Mouse (Mus musculus) C2C12 (cell line): Measurements from ENCODE around the gene Zfp809. TPM values are rescaled to one million over a fixed set of nuclear protein-coding genes. Genes with fewer than 3 reads are reported as not detected.

ENCODE experiments used
- H3K27me3 ChIP-seq: one replicate; pipeline ENCODE4 v1.6.1; 2011; ENCODE audit not compliant: control insufficient read depth, insufficient read depth, insufficient read length
- H3K36me3 ChIP-seq: one replicate; pipeline ENCODE4 v1.6.1; 2011; ENCODE audit not compliant: control insufficient read depth, insufficient read depth
- H3K4me3 ChIP-seq: one replicate; pipeline ENCODE4 v1.5.1; 2011; ENCODE audit warnings: mild to moderate bottlenecking, control low read depth; ENCODE audit not compliant: poor library complexity, insufficient read depth, severe bottlenecking
- H3K79me2 ChIP-seq: one replicate; pipeline ENCODE4 v1.6.1; 2011; ENCODE audit not compliant: control insufficient read depth, insufficient read depth
- H3K79me3 ChIP-seq: one replicate; pipeline ENCODE4 v1.6.1; 2011; ENCODE audit warnings: low read depth, control low read depth
- H3ac ChIP-seq: one replicate; pipeline ENCODE3; 2011; ENCODE audit warnings: low read depth; ENCODE audit not compliant: control insufficient read depth, insufficient read length
- CEBPB ChIP-seq: IDR thresholded peaks from one replicate; pipeline ENCODE4 v1.6.1; 2011; ENCODE audit warnings: low read depth, mild to moderate bottlenecking, control low read depth, moderate library complexity
- CTCF ChIP-seq: IDR thresholded peaks from one replicate; pipeline ENCODE4 v1.5.1; 2011; ENCODE audit not compliant: control insufficient read depth, insufficient read depth, insufficient read length
- FOSL1 ChIP-seq: IDR thresholded peaks from one replicate; pipeline ENCODE4 v1.8.0; 2011; ENCODE audit warnings: mild to moderate bottlenecking, low read length; ENCODE audit not compliant: poor library complexity, insufficient read depth, severe bottlenecking
- MAX ChIP-seq: IDR thresholded peaks from one replicate; pipeline ENCODE4 v1.6.1; 2011; ENCODE audit warnings: mild to moderate bottlenecking, control low read depth
- MYOD1 ChIP-seq: IDR thresholded peaks from one replicate; pipeline ENCODE4 v1.6.1; 2011; ENCODE audit warnings: low read depth; ENCODE audit not compliant: control insufficient read depth, insufficient read length
- MYOG ChIP-seq: IDR thresholded peaks from one replicate; pipeline ENCODE4 v1.6.1; 2011; ENCODE audit not compliant: control insufficient read depth, insufficient read length; ENCODE audit errors: extremely low read depth
- USF1 ChIP-seq: IDR thresholded peaks from one replicate; pipeline ENCODE4 v1.6.1; 2011; ENCODE audit warnings: low read depth, mild to moderate bottlenecking, control low read depth, moderate library complexity
- long read RNA-seq, 2 experiments: library from polyadenylated mRNA; unstranded; transcript quantifications; one replicate each; pipeline ENCODE4 v2.0.0; 2019 to 2020
- polyA plus RNA-seq: library from polyadenylated mRNA; unstranded; fragments of >200 nt; fragmentation: generic; extraction: Trizol; gene quantifications from one replicate; pipeline ENCODE4 v1.2.1, GENCODE M21; 2012; ENCODE audit warnings: missing spikeins

Zfp809 gene
- polyA plus RNA-seq: 4.5 TPM
- long read RNA-seq, experiment 1, partial matches to known transcripts: 1 of 4 reads
- long read RNA-seq, experiment 1, other reads (novel, unspliced or antisense): 2 of 4 reads
- long read RNA-seq, experiment 2, transcript Zfp809-203 (5 exons, 1,766 nt): minor isoform, 9 of 32 reads
- long read RNA-seq, experiment 2, transcript Zfp809-205 (5 exons, 1,313 nt): major isoform, 11 of 32 reads
- long read RNA-seq, experiment 2, partial matches to known transcripts: 0 of 32 reads
- long read RNA-seq, experiment 2, other reads (novel, unspliced or antisense): 10 of 32 reads

- TF ChIP-seq CTCF: peak; percentile 85
- TF ChIP-seq USF1: peak; percentile 54
- TF ChIP-seq FOSL1: no peak
- peaks cover 4% of the 10 kb centered on the region for H3K36me3 ChIP-seq
- peak within 1 kb of the TSS; percentile 44 for H3K4me3 ChIP-seq
- H3K27me3 ChIP-seq: no peaks in the 10 kb centered on the region
- H3K79me3 ChIP-seq: peaks cover 24% of the 10 kb centered on the region
- peaks cover 35% of the 10 kb centered on the region for H3K79me2 ChIP-seq
- H3ac ChIP-seq: peak within 1 kb of the TSS; percentile 82
Measured at GRCm38 (mm10) chr9:22225581-22226388, at the start of gene Zfp809. Zfp809 (plus strand) TSS chr9:22225714.

DNA sequence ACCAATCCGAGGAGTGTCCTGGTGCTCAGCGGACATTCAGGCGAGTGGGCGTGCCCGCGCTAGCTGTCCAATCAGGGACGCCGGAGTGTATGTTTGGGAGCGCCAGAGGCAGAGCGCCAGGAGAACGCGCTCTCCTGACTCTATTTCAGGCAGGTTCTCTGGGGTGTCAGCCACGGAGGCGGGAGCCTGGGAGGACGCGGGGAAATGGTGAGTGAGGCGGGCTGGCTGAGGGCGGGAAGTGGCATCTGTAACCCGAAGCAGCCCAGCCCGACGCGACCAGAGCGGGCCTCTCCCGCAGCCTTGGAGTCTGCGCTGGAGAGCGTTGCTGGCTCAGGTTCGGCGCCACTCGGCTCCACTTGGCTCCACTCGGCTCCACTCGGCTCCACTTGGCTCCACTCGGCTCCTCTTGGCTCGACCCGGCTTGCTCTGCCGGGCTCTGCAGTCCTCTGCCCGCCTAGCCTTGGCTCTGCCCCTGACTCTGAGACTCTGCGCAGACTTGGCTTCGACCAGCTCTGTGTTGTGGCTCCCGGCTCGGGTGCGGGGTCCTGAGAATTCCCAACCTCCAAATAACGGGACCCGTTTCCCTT lies 37.4 kb upstream of the Zfp809 start, which contains the start of gene Zfp872:
Gene Zfp872, plus strand, starts transcription at position 66 of the 587 bp plus-strand sequence.
- no peaks in the 10 kb centered on the region for H3K79me3 ChIP-seq
- H3K36me3 ChIP-seq: no peaks in the 10 kb centered on the region
- no peak within 1 kb of the TSS for H3ac ChIP-seq
- H3K79me2 ChIP-seq: no peaks in the 10 kb centered on the region
- H3K27me3 ChIP-seq: no peaks in the 10 kb centered on the region
- no peak for TF ChIP-seq MYOD1
- no peak for TF ChIP-seq MAX
- TF ChIP-seq FOSL1: no peak
- TF ChIP-seq CEBPB: no peak
- TF ChIP-seq CTCF: no peak
- TF ChIP-seq USF1: no peak
- TF ChIP-seq MYOG: no peak
- no peak within 1 kb of the TSS for H3K4me3 ChIP-seq

- H3K4me3 ChIP-seq: no peak overlapping the region
- no peaks in the 10 kb centered on the region for H3K36me3 ChIP-seq
- H3K79me3 ChIP-seq: no peaks in the 10 kb centered on the region
- no peak for TF ChIP-seq CTCF
- TF ChIP-seq MYOD1: no peak
- no peak for TF ChIP-seq USF1
- TF ChIP-seq CEBPB: no peak
- TF ChIP-seq MAX: no peak
- TF ChIP-seq FOSL1: no peak
- no peak for TF ChIP-seq MYOG
- no peaks in the 10 kb centered on the region for H3K79me2 ChIP-seq
- H3K27me3 ChIP-seq: no peaks in the 10 kb centered on the region
- H3ac ChIP-seq: no peak overlapping the region
Measured at GRCm38 (mm10) chr9:22196412-22196811, 29.1 kb upstream of the Zfp809 start.

GRCm38 (mm10) chr9:22213785-22214194 lies 11.7 kb upstream of the Zfp809 start:
- Histone ChIP-seq H3K79me3 (no peaks in the 10 kb centered on the region), H3K36me3 (no peaks in the 10 kb centered on the region), H3K4me3 (no peak overlapping the region), H3ac (no peak overlapping the region), H3K27me3 (no peaks in the 10 kb centered on the region), H3K79me2 (no peaks in the 10 kb centered on the region)
- no peak for TF ChIP-seq MYOD1

DNA sequence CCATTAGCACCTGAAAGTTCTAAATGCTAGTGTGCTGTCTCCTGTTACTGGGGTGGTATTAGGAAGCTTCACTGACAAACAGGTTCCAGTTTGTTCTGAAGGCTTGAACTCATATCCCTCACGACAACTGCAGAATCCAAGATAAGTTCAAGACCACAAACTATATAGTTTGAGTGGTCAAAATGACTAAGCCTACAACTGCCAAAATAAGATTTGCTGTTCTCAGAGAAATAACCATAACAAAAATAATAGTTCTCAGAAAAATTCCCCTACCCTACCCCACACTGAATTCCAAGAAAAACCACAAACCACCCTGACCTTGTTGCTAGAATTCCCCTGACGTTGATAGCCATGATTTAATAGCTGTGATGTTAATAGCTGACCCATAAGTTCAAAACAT lies 11.0 kb upstream of the Zfp809 start:
- TF ChIP-seq FOSL1: no peak
- TF ChIP-seq CEBPB: no peak
- TF ChIP-seq MYOD1: no peak

DNA sequence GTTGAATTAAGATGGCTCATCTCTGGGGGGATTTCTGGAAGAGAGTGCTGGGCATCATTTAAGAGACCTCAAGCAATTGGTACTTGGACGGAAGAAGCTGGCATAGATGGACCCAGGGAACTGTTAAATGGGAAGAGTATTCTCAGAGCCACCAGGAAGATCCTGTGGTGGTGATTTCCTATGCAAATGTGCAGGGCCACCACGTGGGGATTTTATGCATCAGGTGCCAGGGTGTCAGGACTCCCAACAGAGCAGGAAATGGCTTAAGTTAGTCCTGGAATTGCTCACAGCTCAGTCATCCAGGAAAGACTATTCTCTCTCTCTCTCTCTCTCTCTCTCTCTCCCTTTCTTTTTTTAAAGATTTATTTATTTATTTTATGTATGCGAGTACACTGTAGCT lies 8.8 kb upstream of the Zfp809 start:
- TF ChIP-seq MYOG (no peak), MYOD1 (no peak), MAX (no peak), CEBPB (no peak), USF1 (no peak), CTCF (no peak), FOSL1 (no peak)

More for the DNA sequence above, 11.0 kb upstream of the Zfp809 start:
- Histone ChIP-seq H3K27me3 (no peaks in the 10 kb centered on the region), H3K79me3 (no peaks in the 10 kb centered on the region), H3K36me3 (no peaks in the 10 kb centered on the region), H3K79me2 (no peaks in the 10 kb centered on the region), H3K4me3 (no peak overlapping the region), H3ac (no peak overlapping the region)

More for the DNA sequence above, 8.8 kb upstream of the Zfp809 start:
- H3K4me3 ChIP-seq: no peak overlapping the region
- no peaks in the 10 kb centered on the region for H3K79me2 ChIP-seq
- no peaks in the 10 kb centered on the region for H3K36me3 ChIP-seq
- no peak overlapping the region for H3ac ChIP-seq
- H3K79me3 ChIP-seq: no peaks in the 10 kb centered on the region
- H3K27me3 ChIP-seq: no peaks in the 10 kb centered on the region
